Mouse (Mus musculus) CH12.LX (cell line): ENCODE measurements around the gene Edaradd.

Experiments
- CHD1 ChIP-seq: IDR thresholded peaks from 2 replicates; pipeline ENCODE4 v1.6.1; 2012; ENCODE audit warnings: low read depth, low read length, improper control_type of control experiment, inconsistent platforms
- CTCF ChIP-seq, 2 experiments: IDR thresholded peaks in 1 of 2; conservative IDR thresholded peaks in 1 of 2; 2 replicates each; pipeline ENCODE4 v1.5.1; 2011 to 2012; ENCODE audit warnings: low read depth in 2 of 2, low read length in 2 of 2, improper control_type of control experiment in 1 of 2, inconsistent platforms in 1 of 2, mild to moderate bottlenecking in 1 of 2, moderate library complexity in 1 of 2
- ELF1 ChIP-seq: IDR thresholded peaks from 2 replicates; pipeline ENCODE4 v1.6.1; 2014; ENCODE audit warnings: low read depth, mild to moderate bottlenecking, inconsistent platforms, low read length, improper control_type of control experiment
- EP300 ChIP-seq: IDR thresholded peaks from 2 replicates; pipeline ENCODE4 v1.6.1; 2011; ENCODE audit warnings: low read length, improper control_type of control experiment
- HCFC1 ChIP-seq: IDR thresholded peaks from 2 replicates; pipeline ENCODE4 v1.6.1; 2012; ENCODE audit warnings: low read depth, mild to moderate bottlenecking, inconsistent platforms, low read length, improper control_type of control experiment
- JUND ChIP-seq: conservative IDR thresholded peaks from 2 replicates; pipeline ENCODE4 v1.6.1; 2011; ENCODE audit warnings: low read depth, low read length, improper control_type of control experiment
- MAFK ChIP-seq: IDR thresholded peaks from 2 replicates; pipeline ENCODE4 v1.6.1; 2011; ENCODE audit warnings: low read length, improper control_type of control experiment; ENCODE audit not compliant: insufficient replicate concordance
- MYC ChIP-seq: IDR thresholded peaks from 2 replicates; pipeline ENCODE4 v1.6.1; 2011; ENCODE audit warnings: low read depth, mild to moderate bottlenecking, improper control_type of control experiment, low read length
- NRF1 ChIP-seq: IDR thresholded peaks from 2 replicates; pipeline ENCODE4 v1.6.1; 2014; ENCODE audit warnings: low read depth, mild to moderate bottlenecking, inconsistent platforms, low read length, improper control_type of control experiment, moderate library complexity
- POLR2A ChIP-seq: IDR thresholded peaks from 2 replicates; pipeline ENCODE4 v1.6.1; 2011; ENCODE audit warnings: low read depth, mild to moderate bottlenecking, improper control_type of control experiment, low read length
- SIN3A ChIP-seq: IDR thresholded peaks from 2 replicates; pipeline ENCODE4 v1.6.1; 2012; ENCODE audit warnings: low read length, improper control_type of control experiment, inconsistent platforms
- USF2 ChIP-seq: conservative IDR thresholded peaks from 2 replicates; pipeline ENCODE4 v1.6.1; 2011; ENCODE audit warnings: low read depth, low read length, improper control_type of control experiment
- ZMIZ1 ChIP-seq: IDR thresholded peaks from 2 replicates; pipeline ENCODE4 v1.6.1; 2012; ENCODE audit warnings: low read depth, mild to moderate bottlenecking, inconsistent platforms, low read length, improper control_type of control experiment
- ZNF384 ChIP-seq: IDR thresholded peaks from 2 replicates; pipeline ENCODE4 v1.6.1; 2012; ENCODE audit warnings: low read depth, low read length, improper control_type of control experiment, inconsistent platforms

GRCm38 (mm10) chr13:12505359-12505758, 14.9 kb downstream of the Edaradd start:
- TF ChIP-seq NRF1 = no peak
- TF ChIP-seq POLR2A = no peak
- no peak for TF ChIP-seq ZMIZ1
- no peak for TF ChIP-seq SIN3A
- no peak for TF ChIP-seq EP300
- no peak for TF ChIP-seq USF2
- TF ChIP-seq HCFC1 = no peak
- TF ChIP-seq CTCF (conservative IDR thresholded peaks at IDR 0.05 in 1 of 2, IDR thresholded peaks at IDR 0.05 in 1 of 2; ENCODE audit: low read depth in 2 of 2, low read length in 2 of 2) = no peak
- no peak for TF ChIP-seq MAFK
- no peak for TF ChIP-seq CHD1
- no peak for TF ChIP-seq ZNF384
- TF ChIP-seq ELF1 = no peak
- TF ChIP-seq JUND = no peak
- no peak for TF ChIP-seq MYC
